Mouse (Mus musculus) MEL (cell line): ENCODE results near the gene Kmt5c. TPM values are rescaled to one million over a fixed set of nuclear protein-coding genes. Genes with fewer than 3 reads are reported as not detected.
A peak's percentile ranks its signal among the peaks of the same experiment; 100 is the strongest.

Source experiments
- DNase-seq: peaks from one replicate; pipeline ENCODE4 v3.0.0; 2011; ENCODE audit warnings: low read depth, low spot score
- H3K27ac ChIP-seq: 2 replicates; pipeline ENCODE4 v1.5.1; 2012; ENCODE audit warnings: low read depth, mild to moderate bottlenecking, control low read depth, low read length, moderate library complexity; ENCODE audit not compliant: control insufficient read depth
- H3K27me3 ChIP-seq, 2 experiments: fragments of 150-350 bp in 1 of 2; sonication (generic) in 1 of 2; 2 replicates each; pipeline ENCODE4 v1.6.1; 2012; ENCODE audit warnings: low read length in 2 of 2, mild to moderate bottlenecking in 2 of 2, improper control_type of control experiment in 1 of 2, moderate library complexity in 1 of 2; ENCODE audit not compliant: insufficient read depth in 2 of 2, control insufficient read depth in 1 of 2
- H3K36me3 ChIP-seq, 2 experiments: 2 replicates each; pipeline ENCODE4 v1.6.1; 2012 to 2014; ENCODE audit warnings: low read length in 2 of 2, improper control_type of control experiment in 1 of 2, inconsistent platforms in 1 of 2, mild to moderate bottlenecking in 1 of 2; ENCODE audit not compliant: insufficient read depth in 2 of 2, control insufficient read depth in 1 of 2
- H3K4me1 ChIP-seq, 2 experiments: fragments of 150-350 bp in 1 of 2; sonication (generic) in 1 of 2; 2 replicates each; pipeline ENCODE4 v1.6.1; 2012; ENCODE audit warnings: low read length in 2 of 2, improper control_type of control experiment in 1 of 2, mild to moderate bottlenecking in 1 of 2; ENCODE audit not compliant: insufficient read depth in 2 of 2, control insufficient read depth in 1 of 2
- H3K4me3 ChIP-seq, 2 experiments: fragments of 150-350 bp in 1 of 2; sonication (generic) in 1 of 2; 2 replicates each; pipeline ENCODE4 v1.5.1; 2012; ENCODE audit warnings: low read depth in 2 of 2, low read length in 2 of 2, mild to moderate bottlenecking in 2 of 2, moderate library complexity in 2 of 2, control low read depth in 1 of 2, improper control_type of control experiment in 1 of 2; ENCODE audit not compliant: control insufficient read depth in 1 of 2, insufficient read depth in 1 of 2
- H3K79me2 ChIP-seq: 2 replicates; pipeline ENCODE4 v1.6.1; 2012; ENCODE audit warnings: mild to moderate bottlenecking, low read length, moderate library complexity; ENCODE audit not compliant: control insufficient read depth, poor library complexity, insufficient read depth
- H3K9ac ChIP-seq: 2 replicates; pipeline ENCODE4 v1.6.1; 2012; ENCODE audit warnings: low read depth, mild to moderate bottlenecking, control low read depth, low read length, moderate library complexity; ENCODE audit not compliant: control insufficient read depth, poor library complexity, severe bottlenecking
- H3K9me3 ChIP-seq: fragments of 150-350 bp; sonication (generic); replicated peaks from 2 replicates; pipeline ENCODE4 v1.6.1; 2012; ENCODE audit warnings: mild to moderate bottlenecking, low read length, improper control_type of control experiment, moderate library complexity; ENCODE audit not compliant: insufficient read depth
- CHD1 ChIP-seq: IDR thresholded peaks from 2 replicates; pipeline ENCODE4 v1.6.1; 2012; ENCODE audit warnings: low read depth, mild to moderate bottlenecking, inconsistent platforms, low read length, improper control_type of control experiment
- CHD2 ChIP-seq: IDR thresholded peaks from 2 replicates; pipeline ENCODE4 v1.6.1; 2011; ENCODE audit warnings: low read length, improper control_type of control experiment
- CTCF ChIP-seq, 3 experiments: IDR thresholded peaks in 2 of 3; conservative IDR thresholded peaks in 1 of 3; 2 replicates each; pipeline ENCODE4 v1.5.1; 2011 to 2012; ENCODE audit warnings: low read length in 3 of 3, low read depth in 2 of 3, mild to moderate bottlenecking in 2 of 3, improper control_type of control experiment in 1 of 3, inconsistent platforms in 1 of 3, mixed read lengths in 1 of 3, moderate library complexity in 1 of 3; ENCODE audit not compliant: control insufficient read depth in 1 of 3, insufficient read depth in 1 of 3, poor library complexity in 1 of 3, severe bottlenecking in 1 of 3
- EP300 ChIP-seq, 2 experiments: IDR thresholded peaks; 2 replicates each; pipeline ENCODE4 v1.6.1; 2011; ENCODE audit warnings: improper control_type of control experiment in 2 of 2, low read length in 2 of 2, low read depth in 1 of 2, mild to moderate bottlenecking in 1 of 2
- GATA1 ChIP-seq: IDR thresholded peaks from 2 replicates; pipeline ENCODE4 v1.6.1; 2011; ENCODE audit warnings: low read depth, low read length, improper control_type of control experiment
- MAX ChIP-seq: IDR thresholded peaks from 2 replicates; pipeline ENCODE4 v1.6.1; 2011; ENCODE audit warnings: low read length, improper control_type of control experiment
- MAZ ChIP-seq: IDR thresholded peaks from 2 replicates; pipeline ENCODE4 v1.6.1; 2012; ENCODE audit warnings: low read depth, mild to moderate bottlenecking, inconsistent platforms, low read length, improper control_type of control experiment
- MXI1 ChIP-seq: IDR thresholded peaks from 2 replicates; pipeline ENCODE4 v1.6.1; 2011; ENCODE audit warnings: mild to moderate bottlenecking, low read depth, low read length, improper control_type of control experiment
- MYB ChIP-seq: IDR thresholded peaks from 2 replicates; pipeline ENCODE4 v1.6.1; 2011; ENCODE audit warnings: mild to moderate bottlenecking, low read depth, low read length, improper control_type of control experiment
- MYC ChIP-seq: IDR thresholded peaks from 2 replicates; pipeline ENCODE4 v1.6.1; 2011; ENCODE audit warnings: low read depth, mild to moderate bottlenecking, low read length, improper control_type of control experiment, moderate library complexity
- POLR2A ChIP-seq, 2 experiments: IDR thresholded peaks; 2 replicates each; pipeline ENCODE4 v1.6.1; 2011 to 2012; ENCODE audit warnings: low read length in 2 of 2, mild to moderate bottlenecking in 2 of 2, control low read depth in 1 of 2, improper control_type of control experiment in 1 of 2, low read depth in 1 of 2, moderate library complexity in 1 of 2; ENCODE audit not compliant: control insufficient read depth in 1 of 2, insufficient read depth in 1 of 2, poor library complexity in 1 of 2
- POLR2AphosphoS2 ChIP-seq: IDR thresholded peaks from 2 replicates; pipeline ENCODE4 v1.6.1; 2011; ENCODE audit warnings: low read length, improper control_type of control experiment
- POLR2AphosphoS5 ChIP-seq: IDR thresholded peaks from 2 replicates; pipeline ENCODE4 v1.6.1; 2012; ENCODE audit warnings: low read depth, borderline replicate concordance, mild to moderate bottlenecking, inconsistent platforms, low read length, moderate library complexity, mixed read lengths
- RAD21 ChIP-seq: IDR thresholded peaks from 2 replicates; pipeline ENCODE4 v1.6.1; 2011; ENCODE audit warnings: mild to moderate bottlenecking, low read depth, low read length, improper control_type of control experiment
- SMC3 ChIP-seq: IDR thresholded peaks from 2 replicates; pipeline ENCODE4 v1.6.1; 2011; ENCODE audit warnings: low read depth, low read length, improper control_type of control experiment
- TAL1 ChIP-seq: IDR thresholded peaks from 2 replicates; pipeline ENCODE4 v1.6.1; 2012; ENCODE audit warnings: mild to moderate bottlenecking, inconsistent platforms, low read length, moderate library complexity, mixed read lengths
- TBP ChIP-seq: IDR thresholded peaks from 2 replicates; pipeline ENCODE4 v1.8.0; 2011; ENCODE audit warnings: low read depth, low read length, improper control_type of control experiment
- ZC3H11A ChIP-seq: IDR thresholded peaks from 2 replicates; pipeline ENCODE4 v1.6.1; 2012; ENCODE audit warnings: low read depth, mild to moderate bottlenecking, inconsistent platforms, low read length, improper control_type of control experiment
- ZMIZ1 ChIP-seq: IDR thresholded peaks from 2 replicates; pipeline ENCODE4 v1.6.1; 2012; ENCODE audit warnings: low read depth, mild to moderate bottlenecking, inconsistent platforms, low read length, improper control_type of control experiment, moderate library complexity
- ZNF384 ChIP-seq: IDR thresholded peaks from 2 replicates; pipeline ENCODE4 v1.6.1; 2012; ENCODE audit warnings: low read depth, mild to moderate bottlenecking, inconsistent platforms, low read length, improper control_type of control experiment
- polyA plus RNA-seq, 2 experiments: library from polyadenylated mRNA; stranded (reverse) in 1 of 2; unstranded in 1 of 2; fragments of >175 nt in 1 of 2; fragments of >200 nt in 1 of 2; gene quantifications; 2 replicates each; pipeline versions ENCODE4 v1.2.1 to v1.2.4; 2012; ENCODE audit warnings: low replicate concordance in 2 of 2, low read depth in 1 of 2; ENCODE audit not compliant: insufficient read length in 2 of 2, insufficient read depth in 1 of 2, missing spikeins in 1 of 2
- total RNA-seq: library from RNA; depleted of rRNA; stranded (reverse); fragments of 300-350 nt; gene quantifications from 2 replicates; pipeline ENCODE4 v1.2.3, GENCODE M21; 2012; rRNA removed

The Kmt5c gene
- total and polyA plus RNA-seq, 3 experiments: 21.8 to 60.2 TPM; not detected in 1

DNA sequence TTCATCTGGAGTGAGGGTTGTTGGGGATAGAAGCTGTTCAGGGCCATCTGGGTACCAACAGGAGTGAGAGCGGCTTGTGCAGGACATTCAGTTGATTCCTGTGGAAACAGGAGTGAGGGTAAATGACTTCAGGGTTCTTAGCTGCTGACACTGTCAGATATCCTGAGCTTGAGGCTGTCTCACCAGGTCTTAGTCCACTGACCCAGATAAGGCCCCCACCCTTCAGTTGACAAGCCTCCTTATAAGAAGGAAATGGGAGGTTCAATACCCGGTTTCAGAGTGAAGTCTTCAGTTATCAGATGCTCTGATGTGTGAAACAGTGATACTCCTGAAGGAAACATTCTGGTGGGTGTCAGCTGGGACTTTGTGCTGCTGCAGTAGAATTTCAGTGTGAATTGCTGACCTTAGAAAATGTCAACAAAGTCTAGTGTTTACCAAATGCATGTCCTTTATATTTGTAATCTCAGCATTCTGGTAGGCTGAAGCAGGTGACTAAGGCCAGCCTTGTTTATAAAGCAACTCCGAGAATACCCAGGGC is 54.8 kb downstream of the Kmt5c start (continued):
- TF ChIP-seq CHD2 (no peak), MYB (no peak), POLR2A (IDR thresholded peaks at IDR 0.05; ENCODE audit: control insufficient read depth in 1 of 2, insufficient read depth in 1 of 2, low read depth in 1 of 2, low read length in 2 of 2, poor library complexity in 1 of 2) (peak in 1 of 2 experiments; percentile 45; a peak in 1 of 4 replicates)
- TF ChIP-seq, all 39 proteins: peak for 9

DNA sequence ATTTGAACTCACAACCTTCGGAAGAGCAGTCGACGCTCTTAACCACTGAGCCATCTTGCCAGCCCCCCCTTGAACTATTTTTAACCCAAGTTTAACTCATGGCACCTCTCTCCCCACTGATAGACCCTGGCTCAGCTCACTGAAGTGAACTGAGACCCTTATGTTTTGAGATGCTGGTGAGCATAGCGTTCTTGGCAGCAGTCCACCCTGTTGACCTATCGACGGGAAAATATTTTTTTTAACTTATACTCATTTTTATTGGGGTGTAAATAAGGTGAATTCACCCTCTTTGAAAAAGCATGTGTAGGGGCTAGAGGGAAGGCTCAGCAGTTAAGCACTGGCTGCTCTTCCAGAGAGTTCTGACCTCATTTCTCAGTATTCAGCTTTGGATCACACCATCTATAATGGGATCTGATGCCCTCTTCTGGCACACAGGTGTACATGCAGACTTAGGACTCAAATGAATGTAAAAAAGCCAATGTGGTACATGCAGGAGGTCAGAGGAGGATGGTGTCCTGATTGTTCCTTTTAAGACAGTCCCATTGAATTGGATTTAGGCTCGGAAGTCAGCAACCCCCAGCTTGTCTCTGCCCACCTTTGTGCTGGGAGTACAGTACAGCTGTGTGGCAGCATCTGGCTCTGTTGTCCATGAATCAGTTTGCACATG is 56.0 kb downstream of the Kmt5c start:
- no peak overlapping the region for H3K4me3 ChIP-seq
- TF ChIP-seq EP300 (IDR thresholded peaks at IDR 0.05; ENCODE audit: low read depth in 1 of 2, low read length in 2 of 2) (no peak), ZNF384 (no peak), CTCF (IDR thresholded peaks at IDR 0.05 in 2 of 3, conservative IDR thresholded peaks at IDR 0.05 in 1 of 3; ENCODE audit: control insufficient read depth in 1 of 3, insufficient read depth in 1 of 3, low read depth in 2 of 3, low read length in 3 of 3, poor library complexity in 1 of 3, severe bottlenecking in 1 of 3) (peak in 2 of 3 experiments; percentile 54 to 56; a peak in 4 of 6 replicates), RAD21 (peak; percentile 10; the same call in 1 of the 2 replicates), POLR2A (IDR thresholded peaks at IDR 0.05; ENCODE audit: control insufficient read depth in 1 of 2, insufficient read depth in 1 of 2, low read depth in 1 of 2, low read length in 2 of 2, poor library complexity in 1 of 2) (peak in 1 of 2 experiments; percentile 63; a peak in 2 of 4 replicates), ZMIZ1 (no peak; the same call in 1 of the 2 replicates), TAL1 (no peak), MAZ (no peak), TBP (no peak), SMC3 (peak; percentile 43), ZC3H11A (no peak; the same call in 1 of the 2 replicates), POLR2AphosphoS2 (peak; percentile 95), POLR2AphosphoS5 (peak; percentile 53; the same call in 1 of the 2 replicates), GATA1 (no peak), MAX (no peak), CHD1 (no peak), MYC (peak; percentile 29; the same call in 1 of the 2 replicates), MXI1 (no peak)
- TF ChIP-seq, all 39 proteins: peak for 7
- Histone ChIP-seq H3K27me3 (no peaks in the 10 kb centered on the region), H3K79me2 (peaks cover 24% of the 10 kb centered on the region), H3K9me3 (no peaks in the 10 kb centered on the region), H3K9ac (no peak overlapping the region), H3K36me3 (peaks cover 9 to 10% of the 10 kb centered on the region in 2 experiments), H3K4me1 (peaks cover 0 to 7% of the 10 kb centered on the region in 2 experiments; a peak in 2 of 4 replicates), H3K27ac (no peak overlapping the region)
- peak; percentile 75 for DNase-seq

Other genes starting within 250 kb of the Kmt5c start
- gene Ppp1r12c, start 238.4 kb upstream of the Kmt5c start, total RNA-seq: 51.4 and 64.2 TPM in 2 replicates
- 100 to 1,000 TPM in 1 of 2 experiments, not detected in 1; 153 TPM for gene Ppp1r12c, start 238.4 kb upstream of the Kmt5c start, polyA plus RNA-seq
- gene Tnnt1, start 223.7 kb upstream of the Kmt5c start, total RNA-seq: 5.0 and 5.4 TPM in 2 replicates
- gene Tnnt1, start 223.7 kb upstream of the Kmt5c start, polyA plus RNA-seq: 10 to 100 TPM in 1 of 2 experiments, not detected in 1; 16.4 TPM
- gene Tnni3, start 215.9 kb upstream of the Kmt5c start, total RNA-seq: 281 and 353 TPM in 2 replicates
- 100 to 1,000 TPM in 1 of 2 experiments, not detected in 1; 328 TPM for gene Tnni3, start 215.9 kb upstream of the Kmt5c start, polyA plus RNA-seq
- gene Dnaaf3, start 207.7 kb upstream of the Kmt5c start, total RNA-seq: 0.69 and 0.73 TPM in 2 replicates
- gene Dnaaf3, start 207.7 kb upstream of the Kmt5c start, polyA plus RNA-seq: 1 to 10 TPM in 1 of 2 experiments, not detected in 1; 2.9 TPM
- not detected in 2 replicates for gene Syt5, start 192.6 kb upstream of the Kmt5c start, total RNA-seq
- not detected for gene Syt5, start 192.6 kb upstream of the Kmt5c start, polyA plus RNA-seq
- not detected in 2 replicates for gene Ptprh, start 136.1 kb upstream of the Kmt5c start, total RNA-seq
- not detected for gene Ptprh, start 136.1 kb upstream of the Kmt5c start, polyA plus RNA-seq
- 9.4 and 10.2 TPM in 2 replicates for gene Tmem86b, start 108.7 kb upstream of the Kmt5c start, total RNA-seq
- 10 to 100 TPM in 1 of 2 experiments, not detected in 1; 31.6 TPM for gene Tmem86b, start 108.7 kb upstream of the Kmt5c start, polyA plus RNA-seq
- gene Ppp6r1, start 81.1 kb upstream of the Kmt5c start, total RNA-seq: 89.5 and 93.1 TPM in 2 replicates
- gene Ppp6r1, start 81.1 kb upstream of the Kmt5c start, polyA plus RNA-seq: 100 to 1,000 TPM in 1 of 2 experiments, not detected in 1; 167 TPM
- 101 and 111 TPM in 2 replicates for gene Hspbp1, start 55.0 kb upstream of the Kmt5c start, total RNA-seq
- 100 to 1,000 TPM in 1 of 2 experiments, not detected in 1; 101 TPM for gene Hspbp1, start 55.0 kb upstream of the Kmt5c start, polyA plus RNA-seq
- gene Brsk1, start 49.5 kb upstream of the Kmt5c start, total RNA-seq: not detected in 2 replicates
- gene Brsk1, start 49.5 kb upstream of the Kmt5c start, polyA plus RNA-seq: under 1 TPM in 1 of 2 experiments, not detected in 1; 0.06 TPM
- gene Tmem150b, start 14.9 kb upstream of the Kmt5c start, total RNA-seq: 0.31 and 0.39 TPM in 2 replicates
- 1 to 10 TPM in 1 of 2 experiments, not detected in 1; 1.4 TPM for gene Tmem150b, start 14.9 kb upstream of the Kmt5c start, polyA plus RNA-seq
- 4.6 and 8.7 TPM in 2 replicates for gene Cox6b2, start 13.0 kb downstream of the Kmt5c start, total RNA-seq
- 10 to 100 TPM in 1 of 2 experiments, not detected in 1; 36.3 TPM for gene Cox6b2, start 13.0 kb downstream of the Kmt5c start, polyA plus RNA-seq
- not detected in 2 replicates for gene Fam71e2, start 31.2 kb downstream of the Kmt5c start, total RNA-seq
- not detected for gene Fam71e2, start 31.2 kb downstream of the Kmt5c start, polyA plus RNA-seq
- 0.12 TPM in 1 of 2 replicates, not detected in the other for gene Il11, start 42.7 kb downstream of the Kmt5c start, total RNA-seq
- under 1 TPM in 1 of 2 experiments, not detected in 1; 0.07 TPM for gene Il11, start 42.7 kb downstream of the Kmt5c start, polyA plus RNA-seq
- not detected in 2 replicates for gene Tmem190, start 42.8 kb downstream of the Kmt5c start, total RNA-seq
- gene Tmem190, start 42.8 kb downstream of the Kmt5c start, polyA plus RNA-seq: 1 to 10 TPM in 1 of 2 experiments, not detected in 1; 1.6 TPM
- gene Tmem238, start 49.5 kb downstream of the Kmt5c start, total RNA-seq: 20.9 and 23.8 TPM in 2 replicates
- gene Tmem238, start 49.5 kb downstream of the Kmt5c start, polyA plus RNA-seq: 10 to 100 TPM in 1 of 2 experiments, not detected in 1; 31.3 TPM
- gene Rpl28, start 52.8 kb downstream of the Kmt5c start, total RNA-seq: 2,026 and 2,264 TPM in 2 replicates
- gene Rpl28, start 52.8 kb downstream of the Kmt5c start, polyA plus RNA-seq: 1,000 to 10,000 TPM in 1 of 2 experiments, 100 to 1,000 TPM in 1; 1,000 to 9,991 TPM
- gene Ube2s, start 72.5 kb downstream of the Kmt5c start, total RNA-seq: 341 and 346 TPM in 2 replicates
- gene Ube2s, start 72.5 kb downstream of the Kmt5c start, polyA plus RNA-seq: 100 to 1,000 TPM in 1 of 2 experiments, not detected in 1; 740 TPM
- gene Shisa7, start 104.6 kb downstream of the Kmt5c start, total RNA-seq: not detected in 2 replicates
- gene Shisa7, start 104.6 kb downstream of the Kmt5c start, polyA plus RNA-seq: under 1 TPM in 1 of 2 experiments, not detected in 1; 0.07 TPM
- 2.6 and 2.8 TPM in 2 replicates for gene Isoc2b, start 130.1 kb downstream of the Kmt5c start, total RNA-seq
- gene Isoc2b, start 130.1 kb downstream of the Kmt5c start, polyA plus RNA-seq: 1 to 10 TPM in 1 of 2 experiments, not detected in 1; 3.0 TPM
- gene Isoc2a, start 137.0 kb downstream of the Kmt5c start, total RNA-seq: 11.1 and 12.4 TPM in 2 replicates
- gene Isoc2a, start 137.0 kb downstream of the Kmt5c start, polyA plus RNA-seq: 10 to 100 TPM in 1 of 2 experiments, not detected in 1; 20.6 TPM
- 0.15 TPM in 1 of 2 replicates, not detected in the other for gene Gm36210, start 166.4 kb downstream of the Kmt5c start, total RNA-seq
- gene Gm36210, start 166.4 kb downstream of the Kmt5c start, polyA plus RNA-seq: under 1 TPM in 1 of 2 experiments, not detected in 1; 0.97 TPM
- gene Zfp628, start 175.1 kb downstream of the Kmt5c start, total RNA-seq: 2.5 and 3.3 TPM in 2 replicates
- gene Zfp628, start 175.1 kb downstream of the Kmt5c start, polyA plus RNA-seq: 10 to 100 TPM in 1 of 2 experiments, not detected in 1; 17.6 TPM
- gene Nat14, start 181.9 kb downstream of the Kmt5c start, total RNA-seq: 0.81 and 0.85 TPM in 2 replicates
- gene Nat14, start 181.9 kb downstream of the Kmt5c start, polyA plus RNA-seq: 1 to 10 TPM in 1 of 2 experiments, not detected in 1; 1.9 TPM
- 0.04 TPM in 1 of 2 replicates, not detected in the other for gene Ssc5d, start 185.7 kb downstream of the Kmt5c start, total RNA-seq
- under 1 TPM in 1 of 2 experiments, not detected in 1; 0.17 TPM for gene Ssc5d, start 185.7 kb downstream of the Kmt5c start, polyA plus RNA-seq
- not detected in 2 replicates for gene Sbk2, start 224.3 kb downstream of the Kmt5c start, total RNA-seq
- not detected for gene Sbk2, start 224.3 kb downstream of the Kmt5c start, polyA plus RNA-seq
- not detected in 2 replicates for gene Sbk3, start 231.1 kb downstream of the Kmt5c start, total RNA-seq
- not detected for gene Sbk3, start 231.1 kb downstream of the Kmt5c start, polyA plus RNA-seq